Mouse (Mus musculus) liver, embryonic 14.5 days (tissue): Measurements from ENCODE around the gene Rraga. TPM values are rescaled to one million over a fixed set of nuclear protein-coding genes. Genes with fewer than 3 reads are reported as not detected.

Experiments
- ATAC-seq: fragments of 200-750 bp; cut with Nextera tagmentation; 2 replicates; pipeline ENCODE4 v1.8.0; 2017; ENCODE audit warnings: moderate number of reproducible peaks, mild to moderate bottlenecking, moderate library complexity; ENCODE audit not compliant: insufficient read depth
- DNase-seq, 3 experiments: peaks; one replicate each; pipeline ENCODE4 v3.0.0-alpha.2; 2012 to 2013; ENCODE audit warnings: low read depth in 3 of 3, low spot score in 3 of 3
- H3K27ac ChIP-seq: fragments of 300-500 bp; sonication (generic); 2 replicates; pipeline ENCODE4 v1.5.1; 2014; ENCODE audit warnings: moderate library complexity, mild to moderate bottlenecking, control low read depth, inconsistent platforms
- H3K27me3 ChIP-seq: fragments of 300-500 bp; sonication (generic); 2 replicates; pipeline ENCODE4 v1.6.1; 2014; ENCODE audit warnings: mild to moderate bottlenecking, low read length, moderate library complexity; ENCODE audit not compliant: control insufficient read depth, insufficient read depth
- H3K36me3 ChIP-seq: fragments of 300-500 bp; sonication (generic); replicated peaks from 2 replicates; pipeline ENCODE4 v1.6.1; 2014; ENCODE audit warnings: low read depth; ENCODE audit not compliant: control insufficient read depth, insufficient read depth
- H3K4me1 ChIP-seq, 2 experiments: fragments of 200-500 bp in 1 of 2; fragments of 300-500 bp in 1 of 2; sonication (generic) in 1 of 2; replicated peaks; 2 replicates each; pipeline ENCODE4 v1.6.1; 2012 to 2014; ENCODE audit warnings: antibody characterized with exemption in 1 of 2, inconsistent platforms in 1 of 2, low read length in 1 of 2; ENCODE audit not compliant: control insufficient read depth in 2 of 2, insufficient read depth in 2 of 2
- H3K4me2 ChIP-seq: fragments of 300-500 bp; sonication (generic); 2 replicates; pipeline ENCODE4 v1.6.1; 2014; ENCODE audit warnings: low read depth, mild to moderate bottlenecking, control low read depth, moderate library complexity
- H3K4me3 ChIP-seq, 2 experiments: fragments of 200-500 bp in 1 of 2; fragments of 300-500 bp in 1 of 2; sonication (generic) in 1 of 2; 2 replicates each; pipeline ENCODE4 v1.5.1; 2012 to 2014; ENCODE audit warnings: low read depth in 2 of 2, low read length in 2 of 2, mild to moderate bottlenecking in 2 of 2, control low read depth in 1 of 2, inconsistent platforms in 1 of 2, moderate library complexity in 1 of 2; ENCODE audit not compliant: insufficient read depth in 1 of 2
- H3K9ac ChIP-seq: fragments of 300-500 bp; sonication (generic); replicated peaks from 2 replicates; pipeline ENCODE4 v1.6.1; 2014; ENCODE audit warnings: mild to moderate bottlenecking, control low read depth, moderate library complexity
- H3K9me3 ChIP-seq: fragments of 300-500 bp; sonication (generic); 2 replicates; pipeline ENCODE4 v1.6.1; 2016; ENCODE audit warnings: low read length, mixed read lengths; ENCODE audit not compliant: control insufficient read depth
- CTCF ChIP-seq: IDR thresholded peaks from 2 replicates; pipeline ENCODE4 v1.5.1; 2016; ENCODE audit warnings: antibody characterized with exemption, low read depth, control low read depth
- EP300 ChIP-seq: IDR thresholded peaks from 2 replicates; pipeline ENCODE4 v1.6.1; 2016; ENCODE audit warnings: antibody characterized with exemption, low read depth
- WGBS: fragments of 180-500 bp; shearing (Covaris S2); extraction: QIAGEN DNeasy Blood & Tissue Kit; methylation state at CpG from one replicate; pipeline ENCODE4 v1.1.7; 2014; ENCODE audit not compliant: insufficient replicate concordance; 5-methylcytosine and 5-hydroxymethylcytosine counted together
- polyA plus RNA-seq, 2 experiments: library from polyadenylated mRNA; depleted of rRNA in 1 of 2; stranded (reverse) in 1 of 2; unstranded in 1 of 2; fragments of >200 nt; fragmentation: Nextera tagmentation in 1 of 2; extraction: Ambion mirVana in 1 of 2; gene quantifications; 2 replicates each; pipeline versions ENCODE4 v1.2.1 to v1.2.3; 2012 to 2014

Gene Rraga
- polyA plus RNA-seq (2012; rRNA removed) (28.1 and 38.4 TPM in 2 replicates), polyA plus RNA-seq (2014; fragmentation: Nextera tagmentation; extraction: Ambion mirVana) (32.3 and 33.5 TPM in 2 replicates)

DNA sequence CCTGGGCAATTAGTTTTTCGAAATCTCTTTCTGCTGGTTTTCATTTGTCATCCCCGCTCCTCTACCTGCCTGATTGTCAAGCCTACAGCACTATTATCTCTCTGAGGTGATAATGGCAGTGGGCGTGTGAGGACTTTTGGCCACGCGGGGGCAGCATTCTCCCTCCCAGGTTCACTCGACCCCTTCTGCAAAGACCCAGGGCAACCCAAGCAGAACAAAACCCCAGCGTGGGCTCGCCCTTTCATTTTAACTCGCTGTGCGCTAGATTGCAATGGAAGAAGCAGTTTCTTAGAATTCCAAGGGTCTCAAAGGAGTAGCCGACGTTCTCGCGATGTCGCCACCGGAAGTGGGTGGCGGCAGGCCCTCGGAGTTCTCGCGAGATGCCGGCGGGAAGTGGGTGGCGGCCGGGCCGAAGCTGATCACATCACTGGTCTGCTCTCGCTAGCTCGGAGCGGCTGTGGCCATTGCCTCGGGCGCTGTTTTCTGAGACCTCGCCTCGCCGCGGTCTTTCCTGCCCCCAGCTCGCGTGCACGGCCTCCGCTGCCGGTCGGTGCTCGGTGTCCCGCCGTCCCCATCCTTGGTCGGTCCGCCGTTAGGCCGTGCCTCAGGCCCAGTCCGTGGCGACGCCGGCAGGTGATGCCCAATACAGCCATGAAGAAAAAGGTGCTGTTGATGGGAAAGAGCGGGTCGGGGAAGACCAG, at the start of gene Rraga:
Rraga (plus strand) TSS at position 386 of the 701 bp plus-strand sequence.
- TF ChIP-seq CTCF: peak; percentile 97
- peak; percentile 93 for TF ChIP-seq EP300
- WGBS: under 1% methylated on average over 50 of the region's 53 CpGs
- H3K4me3 ChIP-seq: peak within 1 kb of the TSS; percentile 88 to 98
- DNase-seq: peak; percentile 84 to 90 (median 88)
- H3K27ac ChIP-seq: peak within 1 kb of the TSS; percentile 98
- ATAC-seq: peak; percentile 96
- peaks cover 9 to 18% of the 10 kb centered on the region in 2 experiments for H3K4me1 ChIP-seq
- peaks cover 4% of the 10 kb centered on the region; the same call in 1 of the 2 replicates for H3K36me3 ChIP-seq
- peak within 1 kb of the TSS; percentile 96 for H3K4me2 ChIP-seq
- peaks cover 2% of the 10 kb centered on the region; the same call in 1 of the 2 replicates for H3K27me3 ChIP-seq
- no peaks in the 10 kb centered on the region for H3K9me3 ChIP-seq
- H3K9ac ChIP-seq: peak within 1 kb of the TSS; percentile 97

DNA sequence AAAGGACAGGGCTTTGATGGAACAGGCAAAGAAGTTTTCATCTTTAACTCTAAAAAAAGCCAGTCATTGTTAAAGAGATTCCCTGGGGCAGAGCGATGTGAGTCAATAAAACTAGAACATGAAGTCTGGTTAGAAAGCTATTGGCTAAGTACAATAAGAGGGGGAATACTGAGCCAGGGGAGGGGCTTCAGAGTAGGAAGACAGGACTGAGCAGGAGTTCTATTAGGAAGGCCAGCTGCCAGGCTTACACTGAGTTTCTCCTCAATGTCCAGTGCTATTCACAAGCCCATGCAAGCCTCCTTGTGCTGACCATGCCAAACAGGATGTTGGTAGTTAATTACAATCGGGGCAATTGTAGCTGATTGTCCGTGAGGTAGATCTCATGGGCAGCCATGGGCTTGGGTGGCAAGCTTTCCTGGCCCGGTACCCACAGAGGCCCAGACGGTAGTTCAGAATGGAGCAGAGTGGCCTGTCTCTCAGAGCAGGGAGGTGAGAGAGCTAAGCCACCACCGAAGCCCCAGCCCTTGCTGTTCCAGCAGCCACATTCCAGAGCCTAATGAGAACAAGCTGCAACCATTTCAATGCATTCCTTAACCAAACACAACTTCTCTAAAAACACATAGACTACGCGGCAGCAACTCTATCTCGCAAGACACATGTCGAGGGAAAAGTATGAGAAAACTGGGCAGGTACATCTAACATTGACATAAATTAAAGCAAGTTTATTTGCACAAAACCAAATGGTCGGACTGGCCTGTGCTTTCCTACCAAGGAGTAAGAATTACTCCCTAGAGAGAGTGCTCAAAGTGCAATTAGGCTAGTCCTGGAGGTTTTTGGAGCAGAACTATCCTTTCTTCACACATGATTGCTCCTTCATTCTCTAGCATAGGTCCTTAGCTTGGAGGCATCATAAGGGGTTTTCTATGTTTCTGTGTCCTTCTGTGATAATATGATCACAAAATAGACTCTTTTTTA, 48.0 kb upstream of the Rraga start:
- Histone ChIP-seq H3K9ac (no peak overlapping the region), H3K27ac (no peak overlapping the region), H3K4me3 (no peak overlapping the region), H3K9me3 (no peaks in the 10 kb centered on the region), H3K4me2 (no peak overlapping the region), H3K36me3 (no peaks in the 10 kb centered on the region), H3K4me1 (no peaks in the 10 kb centered on the region), H3K27me3 (no peaks in the 10 kb centered on the region)
- ATAC-seq (no peak), DNase-seq (no peak)
- TF ChIP-seq EP300 (no peak), CTCF (no peak)
- WGBS: 62% methylated on average over 11 of the region's 11 CpGs

DNA sequence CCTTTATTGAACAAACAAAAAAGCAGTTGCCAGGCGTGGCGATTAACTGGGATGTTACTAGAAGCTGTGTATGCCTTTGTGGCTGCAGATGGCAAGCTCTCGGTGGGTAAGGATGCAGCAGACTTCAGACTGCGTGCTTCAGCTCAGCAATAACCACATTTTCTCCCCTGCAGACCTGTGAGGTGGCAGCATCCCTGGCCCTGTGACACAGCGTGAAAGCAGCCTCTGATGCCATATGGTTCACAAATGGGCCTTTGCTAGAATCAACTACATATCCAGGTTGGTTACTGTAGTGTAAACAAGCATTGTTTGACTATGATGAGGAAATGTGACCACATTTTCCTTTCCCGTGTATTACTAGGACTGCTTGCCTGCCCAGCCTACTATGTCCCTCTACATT, 46.3 kb upstream of the Rraga start:
- H3K27ac ChIP-seq: no peak overlapping the region
- H3K9ac ChIP-seq: no peak overlapping the region
- H3K4me1 ChIP-seq: no peaks in the 10 kb centered on the region
- DNase-seq: no peak
- TF ChIP-seq EP300 (no peak), CTCF (no peak)
- H3K27me3 ChIP-seq: no peaks in the 10 kb centered on the region
- H3K4me2 ChIP-seq: no peak overlapping the region
- H3K4me3 ChIP-seq: no peak overlapping the region
- WGBS: 56% methylated on average over 6 of the region's 6 CpGs
- H3K9me3 ChIP-seq: no peaks in the 10 kb centered on the region
- no peaks in the 10 kb centered on the region for H3K36me3 ChIP-seq
- ATAC-seq: no peak

DNA sequence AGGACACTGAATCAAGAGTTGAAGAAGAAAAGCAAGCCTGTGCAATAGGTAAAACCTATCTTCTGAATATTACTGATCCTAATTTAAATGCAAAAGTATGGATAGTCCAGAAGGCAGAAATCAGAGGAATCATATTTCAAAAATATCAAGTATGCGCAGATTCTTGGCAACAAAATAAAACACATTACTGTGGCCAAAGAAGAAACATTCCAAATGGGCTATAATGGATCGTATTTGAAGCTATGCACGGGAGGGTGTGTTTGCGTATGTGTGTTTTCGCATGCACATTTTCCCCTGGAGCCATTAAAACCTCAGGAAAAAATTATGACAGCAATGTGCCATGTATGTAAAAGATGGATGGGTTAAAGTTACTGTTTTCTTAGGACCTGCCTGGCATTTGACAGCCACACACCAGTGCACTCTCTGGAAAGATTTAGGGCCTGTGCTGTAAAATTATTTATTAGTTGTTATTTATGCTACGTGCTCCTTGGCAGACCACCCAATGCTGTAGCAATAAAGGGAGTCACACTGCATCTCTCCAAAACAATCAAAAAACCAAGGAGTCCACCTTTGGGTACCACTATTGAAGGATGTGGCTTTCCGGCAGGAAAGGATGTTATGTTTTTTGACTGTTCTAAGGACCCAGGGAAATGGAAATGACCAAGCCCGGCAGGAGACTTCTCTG, 41.9 kb upstream of the Rraga start:
- no peaks in the 10 kb centered on the region for H3K9me3 ChIP-seq
- no peaks in the 10 kb centered on the region for H3K4me1 ChIP-seq
- H3K4me3 ChIP-seq: no peak overlapping the region
- TF ChIP-seq EP300 (no peak), CTCF (no peak)
- no peaks in the 10 kb centered on the region for H3K36me3 ChIP-seq
- H3K27ac ChIP-seq: no peak overlapping the region
- no peaks in the 10 kb centered on the region for H3K27me3 ChIP-seq
- DNase-seq: no peak
- WGBS: 70% methylated on average over 8 of the region's 8 CpGs
- no peak overlapping the region for H3K9ac ChIP-seq
- ATAC-seq: no peak
- no peak overlapping the region for H3K4me2 ChIP-seq
